Mouse (Mus musculus): ENCODE data around the gene Ppp1r14c.

GRCm38 (mm10) chr10:3408036-3408661, 42.3 kb downstream of the Ppp1r14c start:
- TF ChIP-seq POLR2A (IDR thresholded peaks at IDR 0.05; ENCODE audit: low read depth, low read length) (no peak), CTCF (IDR thresholded peaks at IDR 0.05; ENCODE audit: extremely low read depth, insufficient read length, insufficient replicate concordance, low read depth, low read length) (no peak)

Measured in small intestine, adult 2 months (tissue).